Mouse (Mus musculus) C3H10T1/2 (cell line): ENCODE measurements around the gene Akt1s1. TPM values are rescaled to one million over a fixed set of nuclear protein-coding genes. Genes with fewer than 3 reads are reported as not detected.

ENCODE experiments used
- polyA plus RNA-seq, 2 experiments: library from polyadenylated mRNA; unstranded; fragments of >200 nt; fragmentation: generic; extraction: Trizol; gene quantifications; one replicate each; pipeline ENCODE4 v1.2.1; 2012; ENCODE audit warnings: missing spikeins in 2 of 2

Akt1s1 gene
- 100 to 1,000 TPM; 148 to 208 TPM for polyA plus RNA-seq

DNA sequence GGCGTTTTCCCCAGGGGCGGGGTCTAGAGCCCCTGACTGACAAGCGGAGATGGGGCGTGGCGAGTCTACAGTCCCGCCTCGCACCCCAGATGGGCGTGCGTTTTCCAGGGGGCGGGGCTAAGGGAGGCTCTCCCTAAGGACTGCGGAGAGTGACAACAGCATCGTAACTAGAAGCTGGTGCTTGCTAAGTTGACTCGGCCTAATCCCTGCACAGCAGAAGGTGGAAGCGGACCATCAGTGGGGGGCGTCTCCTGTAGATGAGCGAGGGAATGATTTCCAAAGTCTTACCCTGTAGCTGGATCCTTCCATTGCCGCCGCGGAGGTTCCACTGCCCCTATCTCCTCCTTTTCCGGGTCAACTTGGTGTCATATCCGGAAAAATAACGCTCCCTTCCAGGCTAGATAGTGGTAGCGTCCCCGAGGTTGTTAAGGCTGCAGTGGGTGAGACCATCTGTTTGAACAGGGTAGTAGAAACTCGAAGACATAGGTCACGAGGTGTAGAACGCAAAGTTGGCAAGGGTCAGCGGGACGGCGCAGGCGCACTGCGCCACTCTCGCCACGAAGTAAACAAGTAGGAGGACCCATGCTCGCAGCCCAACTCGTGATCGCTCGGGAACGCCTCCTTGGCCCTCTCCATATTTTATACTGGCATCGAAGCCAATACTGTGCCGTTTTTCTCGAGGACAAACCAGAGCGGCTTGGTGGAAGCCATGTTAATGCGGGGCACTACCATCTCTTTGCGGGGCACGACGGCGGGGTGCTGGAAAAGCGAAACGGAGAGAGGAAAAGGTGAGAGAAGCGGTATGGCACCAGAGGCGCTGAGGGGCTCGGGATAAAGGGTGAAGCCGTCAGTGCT, at the start of gene Akt1s1, which contains the start of gene Tbc1d17:
Gene Akt1s1 (plus strand): TSS at position 431 of the 855 bp plus-strand sequence.
Gene Tbc1d17 (minus strand): TSS at position 519 of the 855 bp plus-strand sequence.

GRCm38 (mm10) chr7:44815721-44816469, 32.9 kb upstream of the Akt1s1 start, which contains the start of the genes Nup62 and Il4i1:
Gene Nup62, plus strand, starts transcription at chr7:44816088.
Gene Il4i1, plus strand, starts transcription at chr7:44816387.

GRCm38 (mm10) chr7:44816470-44817021, 32.2 kb upstream of the Akt1s1 start, which contains the start of gene Atf5:
Gene Atf5, minus strand, starts transcription at chr7:44816658.

GRCm38 (mm10) chr7:44857042-44857552, 8.3 kb downstream of the Akt1s1 start, which contains the start of gene Pnkp:
Gene Pnkp, plus strand, starts transcription at chr7:44857139.

GRCm38 (mm10) chr7:44869697-44870528, 21.1 kb downstream of the Akt1s1 start, which contains the start of gene Ptov1:
Gene Ptov1, minus strand, starts transcription at chr7:44869788.

DNA sequence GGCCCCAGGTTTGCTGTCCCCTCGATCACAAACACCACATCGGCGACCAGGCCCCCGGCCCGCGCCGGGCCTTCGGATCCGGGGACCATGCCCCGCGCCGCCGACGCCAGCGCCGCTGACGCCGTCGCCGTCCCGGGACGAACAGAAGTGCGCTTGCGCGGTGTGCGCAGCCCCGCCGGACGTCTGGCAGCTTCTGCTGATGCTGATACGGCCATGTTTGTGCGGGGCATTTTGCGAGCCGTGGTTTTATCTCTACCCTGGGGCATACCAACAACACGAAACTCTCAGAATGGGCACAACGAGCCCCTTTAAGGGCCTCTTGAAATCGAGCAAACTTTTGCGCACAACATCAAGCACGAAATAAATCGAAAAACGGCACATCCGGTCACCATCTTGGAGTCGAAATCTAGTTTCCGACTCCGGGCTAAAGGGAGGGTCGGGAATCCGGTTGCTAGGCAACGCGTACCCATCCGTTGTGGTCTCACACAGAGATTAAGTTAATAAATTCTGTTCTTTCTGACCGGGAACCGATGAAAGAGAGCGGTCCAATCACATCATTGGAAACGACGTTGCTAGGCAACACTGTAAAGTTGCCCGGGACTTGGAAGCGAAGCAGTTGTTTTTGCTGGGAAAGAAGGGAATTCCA, 43.6 kb downstream of the Akt1s1 start, which contains the start of gene Med25:
Gene Med25 (minus strand): TSS at position 437 of the 646 bp plus-strand sequence.

GRCm38 (mm10) chr7:44895593-44896434, 47.0 kb downstream of the Akt1s1 start, which contains the start of gene Fuz:
Gene Fuz, plus strand, starts transcription at chr7:44896079.

Other genes starting within 250 kb of the Akt1s1 start
- under 1 TPM in 1 of 2 experiments, not detected in 1; 0.02 TPM for gene Myh14, start 178.1 kb upstream of the Akt1s1 start, polyA plus RNA-seq
- gene Izumo2, start 140.2 kb upstream of the Akt1s1 start, polyA plus RNA-seq: not detected
- 10 to 100 TPM; 18.9 to 34.2 TPM for gene Vrk3, start 100.6 kb upstream of the Akt1s1 start, polyA plus RNA-seq
- gene Zfp473, start 97.9 kb upstream of the Akt1s1 start, polyA plus RNA-seq: under 1 TPM; 0.05 to 0.45 TPM
- gene Nup62, start 32.9 kb upstream of the Akt1s1 start, polyA plus RNA-seq: 10 to 100 TPM; 38.6 to 53.4 TPM
- gene Il4i1, start 32.6 kb upstream of the Akt1s1 start, polyA plus RNA-seq: 1 to 10 TPM in 1 of 2 experiments, under 1 TPM in 1; 0.55 to 3.7 TPM
- gene Atf5, start 32.3 kb upstream of the Akt1s1 start, polyA plus RNA-seq: 100 to 1,000 TPM; 139 to 293 TPM
- gene Tbc1d17, start 88 bp downstream of the Akt1s1 start, polyA plus RNA-seq: 10 to 100 TPM; 52.9 to 61.3 TPM
- 10 to 100 TPM; 26.9 to 30.8 TPM for gene Pnkp, start 8.1 kb downstream of the Akt1s1 start, polyA plus RNA-seq
- 100 to 1,000 TPM; 265 to 602 TPM for gene Ptov1, start 20.8 kb downstream of the Akt1s1 start, polyA plus RNA-seq
- 10 to 100 TPM; 52.4 to 67.0 TPM for gene Med25, start 43.7 kb downstream of the Akt1s1 start, polyA plus RNA-seq
- 10 to 100 TPM; 12.7 to 23.2 TPM for gene Fuz, start 47.1 kb downstream of the Akt1s1 start, polyA plus RNA-seq
- 10 to 100 TPM; 68.5 to 88.3 TPM for gene Ap2a1, start 80.5 kb downstream of the Akt1s1 start, polyA plus RNA-seq
- under 1 TPM in 1 of 2 experiments, not detected in 1; 0.28 TPM for gene Tsks, start 94.2 kb downstream of the Akt1s1 start, polyA plus RNA-seq
- gene Cpt1c, start 125.9 kb downstream of the Akt1s1 start, polyA plus RNA-seq: 10 to 100 TPM; 18.8 to 57.8 TPM
- 100 to 1,000 TPM; 400 to 521 TPM for gene Prmt1, start 137.6 kb downstream of the Akt1s1 start, polyA plus RNA-seq
- gene Irf3, start 148.7 kb downstream of the Akt1s1 start, polyA plus RNA-seq: 10 to 100 TPM; 48.6 to 59.4 TPM
- 10 to 100 TPM in 1 of 2 experiments, 1 to 10 TPM in 1; 7.7 to 25.0 TPM for gene Bcl2l12, start 149.7 kb downstream of the Akt1s1 start, polyA plus RNA-seq
- 10 to 100 TPM; 40.4 to 82.2 TPM for gene Scaf1, start 167.4 kb downstream of the Akt1s1 start, polyA plus RNA-seq
- 100 to 1,000 TPM; 124 to 245 TPM for gene Rras, start 169.0 kb downstream of the Akt1s1 start, polyA plus RNA-seq
- gene Prr12, start 203.9 kb downstream of the Akt1s1 start, polyA plus RNA-seq: 10 to 100 TPM; 15.5 to 50.5 TPM
- 10 to 100 TPM; 70.7 to 93.8 TPM for gene Nosip, start 213.4 kb downstream of the Akt1s1 start, polyA plus RNA-seq
- 10 to 100 TPM; 15.9 to 50.5 TPM for gene Prrg2, start 213.7 kb downstream of the Akt1s1 start, polyA plus RNA-seq
- gene Rcn3, start 243.2 kb downstream of the Akt1s1 start, polyA plus RNA-seq: 100 to 1,000 TPM in 1 of 2 experiments, 10 to 100 TPM in 1; 38.2 to 683 TPM